Mouse (Mus musculus) lung, embryonic 16.5 days (tissue): ENCODE results near the gene Hgd. TPM values are rescaled to one million over a fixed set of nuclear protein-coding genes. Genes with fewer than 3 reads are reported as not detected.

ENCODE experiments used
- ATAC-seq: fragments of 200-750 bp; cut with Nextera tagmentation; 2 replicates; pipeline ENCODE4 v1.8.0; 2017; ENCODE audit warnings: low read depth, mild to moderate bottlenecking, moderate library complexity
- H3K27ac ChIP-seq: fragments of 300-500 bp; sonication (generic); 2 replicates; pipeline ENCODE4 v1.5.1; 2014; ENCODE audit warnings: mild to moderate bottlenecking, control low read depth, low read length
- H3K27me3 ChIP-seq: fragments of 300-500 bp; sonication (generic); 2 replicates; pipeline ENCODE4 v1.6.1; 2014; ENCODE audit warnings: low read depth, low read length, mixed read lengths; ENCODE audit not compliant: control insufficient read depth, insufficient read depth
- H3K36me3 ChIP-seq: fragments of 300-500 bp; sonication (generic); 2 replicates; pipeline ENCODE4 v1.6.1; 2014; ENCODE audit warnings: low read length; ENCODE audit not compliant: control insufficient read depth, insufficient read depth
- H3K4me1 ChIP-seq: fragments of 300-500 bp; sonication (generic); replicated peaks from 2 replicates; pipeline ENCODE4 v1.6.1; 2014; ENCODE audit warnings: low read length, mixed read lengths; ENCODE audit not compliant: control insufficient read depth, insufficient read depth
- H3K4me2 ChIP-seq: fragments of 300-500 bp; sonication (generic); 2 replicates; pipeline ENCODE4 v1.6.1; 2014; ENCODE audit warnings: low read depth, low read length, control low read depth
- H3K4me3 ChIP-seq: fragments of 300-500 bp; sonication (generic); 2 replicates; pipeline ENCODE4 v1.5.1; 2014; ENCODE audit warnings: mild to moderate bottlenecking, low read length, control low read depth
- H3K9ac ChIP-seq: fragments of 300-500 bp; sonication (generic); 2 replicates; pipeline ENCODE4 v1.6.1; 2014; ENCODE audit warnings: low read length, control low read depth
- H3K9me3 ChIP-seq: fragments of 300-500 bp; sonication (generic); 2 replicates; pipeline ENCODE4 v1.6.1; 2016; ENCODE audit warnings: low read length; ENCODE audit not compliant: control insufficient read depth
- WGBS: fragments of 180-500 bp; shearing (Covaris S2); extraction: QIAGEN DNeasy Blood & Tissue Kit; methylation state at CpG from one replicate; pipeline ENCODE4 v1.1.7; 2014; 5-methylcytosine and 5-hydroxymethylcytosine counted together
- polyA plus RNA-seq: library from polyadenylated mRNA; unstranded; fragments of >200 nt; fragmentation: Nextera tagmentation; extraction: Ambion mirVana; gene quantifications from 2 replicates; pipeline ENCODE4 v1.2.1, GENCODE M21; 2015

Hgd gene
- polyA plus RNA-seq, 1 experiment from 2014 or later, result 0.46 TPM

- 43% methylated on average over 5 of the region's 5 CpGs for WGBS
- Histone ChIP-seq H3K4me2 (no peak overlapping the region), H3K9ac (no peak overlapping the region), H3K36me3 (no peaks in the 10 kb centered on the region), H3K9me3 (no peaks in the 10 kb centered on the region), H3K4me3 (no peak overlapping the region), H3K27me3 (no peaks in the 10 kb centered on the region), H3K27ac (no peak overlapping the region), H3K4me1 (no peaks in the 10 kb centered on the region)
- ATAC-seq, result peak; percentile 64
Observed at GRCm38 (mm10) chr16:37665394-37665935, 85.5 kb downstream of the Hgd start.

GRCm38 (mm10) chr16:37670666-37671283, 90.8 kb downstream of the Hgd start:
- ATAC-seq, result peak; percentile 87; the same call in 1 of the 2 replicates
- no peaks in the 10 kb centered on the region for H3K36me3 ChIP-seq
- no peaks in the 10 kb centered on the region for H3K27me3 ChIP-seq
- H3K27ac ChIP-seq, result peak overlapping the region; percentile 27; the same call in 1 of the 2 replicates
- H3K9ac ChIP-seq, result no peak overlapping the region
- 18% methylated on average over 4 of the region's 4 CpGs for WGBS
- no peak overlapping the region for H3K4me2 ChIP-seq
- H3K4me3 ChIP-seq, result no peak overlapping the region
- H3K9me3 ChIP-seq, result no peaks in the 10 kb centered on the region; the same call in 1 of the 2 replicates
- H3K4me1 ChIP-seq, result 0 out of 2 replicates have a peak, but pooled peaks cover 2% of the 10 kb centered on the region

GRCm38 (mm10) chr16:37675326-37675725, 95.4 kb downstream of the Hgd start:
- Histone ChIP-seq H3K4me1 (0 out of 2 replicates have a peak, but pooled peaks cover 2% of the 10 kb centered on the region), H3K9me3 (no peaks in the 10 kb centered on the region; the same call in 1 of the 2 replicates), H3K4me3 (no peak overlapping the region), H3K9ac (no peak overlapping the region), H3K27me3 (no peaks in the 10 kb centered on the region), H3K4me2 (no peak overlapping the region), H3K27ac (no peak overlapping the region), H3K36me3 (no peaks in the 10 kb centered on the region)
- ATAC-seq, result no peak
- WGBS, result 89% methylated on average over 5 of the region's 5 CpGs

- 51% methylated on average over 17 of the region's 17 CpGs for WGBS
- Histone ChIP-seq H3K4me2 (peak overlapping the region; percentile 12; the same call in 1 of the 2 replicates), H3K4me1 (no peaks in the 10 kb centered on the region)
Observed at GRCm38 (mm10) chr16:37676024-37676676, 96.2 kb downstream of the Hgd start.

GRCm38 (mm10) chr16:37676677-37677072, 96.7 kb downstream of the Hgd start:
- Histone ChIP-seq H3K27ac (no peak overlapping the region), H3K4me2 (no peak overlapping the region), H3K9ac (no peak overlapping the region), H3K4me3 (no peak overlapping the region), H3K36me3 (no peaks in the 10 kb centered on the region), H3K27me3 (no peaks in the 10 kb centered on the region), H3K4me1 (no peaks in the 10 kb centered on the region), H3K9me3 (no peaks in the 10 kb centered on the region; the same call in 1 of the 2 replicates)
- WGBS, result 44% methylated on average over 4 of the region's 4 CpGs
- ATAC-seq, result no peak

More at GRCm38 (mm10) chr16:37676024-37676676, 96.2 kb downstream of the Hgd start:
- Histone ChIP-seq H3K4me3 (no peak overlapping the region), H3K9me3 (no peaks in the 10 kb centered on the region; the same call in 1 of the 2 replicates), H3K9ac (no peak overlapping the region), H3K36me3 (no peaks in the 10 kb centered on the region), H3K27ac (no peak overlapping the region), H3K27me3 (no peaks in the 10 kb centered on the region)
- ATAC-seq, result no peak

GRCm38 (mm10) chr16:37677586-37677985, 97.6 kb downstream of the Hgd start:
- Histone ChIP-seq H3K36me3 (no peaks in the 10 kb centered on the region), H3K27ac (no peak overlapping the region), H3K9me3 (no peaks in the 10 kb centered on the region; the same call in 1 of the 2 replicates), H3K4me1 (0 out of 2 replicates have a peak, but pooled peaks cover 4% of the 10 kb centered on the region), H3K4me3 (no peak overlapping the region), H3K4me2 (no peak overlapping the region), H3K9ac (no peak overlapping the region), H3K27me3 (no peaks in the 10 kb centered on the region)
- WGBS, result 75% methylated on average over 8 of the region's 8 CpGs
- ATAC-seq, result no peak

GRCm38 (mm10) chr16:37680216-37680615, 100.3 kb downstream of the Hgd start:
- Histone ChIP-seq H3K36me3 (no peaks in the 10 kb centered on the region), H3K27me3 (no peaks in the 10 kb centered on the region), H3K27ac (no peak overlapping the region), H3K4me1 (peaks cover 18% of the 10 kb centered on the region), H3K9ac (no peak overlapping the region), H3K9me3 (no peaks in the 10 kb centered on the region), H3K4me3 (no peak overlapping the region), H3K4me2 (no peak overlapping the region)
- WGBS, result 68% methylated on average over 2 of the region's 2 CpGs
- no peak for ATAC-seq

- no peaks in the 10 kb centered on the region for H3K9me3 ChIP-seq
- H3K36me3 ChIP-seq, result no peaks in the 10 kb centered on the region
- WGBS, result 70% methylated on average over 8 of the region's 8 CpGs
- no peak overlapping the region for H3K9ac ChIP-seq
- H3K27ac ChIP-seq, result no peak overlapping the region
- no peak for ATAC-seq
- no peak overlapping the region for H3K4me2 ChIP-seq
- no peak overlapping the region for H3K4me3 ChIP-seq
- H3K4me1 ChIP-seq, result peaks cover 19% of the 10 kb centered on the region
- H3K27me3 ChIP-seq, result no peaks in the 10 kb centered on the region
Observed at GRCm38 (mm10) chr16:37680831-37681230, 100.9 kb downstream of the Hgd start.
